Mouse (Mus musculus) hindbrain, embryonic 11.5 days (tissue): ENCODE results near the gene B4galt5. TPM values are rescaled to one million over a fixed set of nuclear protein-coding genes. Genes with fewer than 3 reads are reported as not detected.

ENCODE experiments used
- ATAC-seq: fragments of 200-750 bp; cut with Nextera tagmentation; 2 replicates; pipeline ENCODE4 v1.8.0; 2017; ENCODE audit warnings: mild to moderate bottlenecking, moderate TSS enrichment, moderate library complexity; ENCODE audit not compliant: low FRiP score
- DNase-seq: peaks from one replicate; pipeline ENCODE4 v3.0.0-alpha.2; 2015; ENCODE audit warnings: low spot score
- H3K27ac ChIP-seq: fragments of 300-500 bp; sonication (generic); 2 replicates; pipeline ENCODE4 v1.5.1; 2014; ENCODE audit warnings: mild to moderate bottlenecking, low read depth, low read length
- H3K27me3 ChIP-seq: fragments of 300-500 bp; sonication (generic); 2 replicates; pipeline ENCODE4 v1.6.1; 2014; ENCODE audit warnings: mild to moderate bottlenecking, low read length, moderate library complexity, mixed read lengths; ENCODE audit not compliant: control insufficient read depth, insufficient read depth
- H3K36me3 ChIP-seq: fragments of 300-500 bp; sonication (generic); 2 replicates; pipeline ENCODE4 v1.6.1; 2014; ENCODE audit warnings: mild to moderate bottlenecking, low read length, moderate library complexity, mixed read lengths; ENCODE audit not compliant: control insufficient read depth, insufficient read depth
- H3K4me1 ChIP-seq: fragments of 300-500 bp; sonication (generic); replicated peaks from 2 replicates; pipeline ENCODE4 v1.6.1; 2014; ENCODE audit warnings: low read length, mixed read lengths; ENCODE audit not compliant: control insufficient read depth, insufficient read depth
- H3K4me2 ChIP-seq: fragments of 300-500 bp; sonication (generic); replicated peaks from 2 replicates; pipeline ENCODE4 v1.6.1; 2014; ENCODE audit warnings: mild to moderate bottlenecking, low read depth, low read length
- H3K4me3 ChIP-seq: fragments of 300-500 bp; sonication (generic); 2 replicates; pipeline ENCODE4 v1.5.1; 2014; ENCODE audit warnings: low read depth, low read length
- H3K9ac ChIP-seq: fragments of 300-500 bp; sonication (generic); 2 replicates; pipeline ENCODE4 v1.6.1; 2014; ENCODE audit warnings: low read depth, low read length
- H3K9me3 ChIP-seq: fragments of 300-500 bp; sonication (generic); 2 replicates; pipeline ENCODE4 v1.6.1; 2016; ENCODE audit warnings: low read length; ENCODE audit not compliant: control insufficient read depth
- WGBS: fragments of 180-500 bp; shearing (Covaris S2); extraction: QIAGEN DNeasy Blood & Tissue Kit; methylation state at CpG from one replicate; pipeline ENCODE4 v1.1.7; 2014; 5-methylcytosine and 5-hydroxymethylcytosine counted together
- polyA plus RNA-seq: library from polyadenylated mRNA; unstranded; fragments of >200 nt; fragmentation: Nextera tagmentation; extraction: Ambion mirVana; gene quantifications from 2 replicates; pipeline ENCODE4 v1.2.1, GENCODE M21; 2014

B4galt5 gene
- polyA plus RNA-seq, 1 experiment from 2014 or later: 15.3 TPM

DNA sequence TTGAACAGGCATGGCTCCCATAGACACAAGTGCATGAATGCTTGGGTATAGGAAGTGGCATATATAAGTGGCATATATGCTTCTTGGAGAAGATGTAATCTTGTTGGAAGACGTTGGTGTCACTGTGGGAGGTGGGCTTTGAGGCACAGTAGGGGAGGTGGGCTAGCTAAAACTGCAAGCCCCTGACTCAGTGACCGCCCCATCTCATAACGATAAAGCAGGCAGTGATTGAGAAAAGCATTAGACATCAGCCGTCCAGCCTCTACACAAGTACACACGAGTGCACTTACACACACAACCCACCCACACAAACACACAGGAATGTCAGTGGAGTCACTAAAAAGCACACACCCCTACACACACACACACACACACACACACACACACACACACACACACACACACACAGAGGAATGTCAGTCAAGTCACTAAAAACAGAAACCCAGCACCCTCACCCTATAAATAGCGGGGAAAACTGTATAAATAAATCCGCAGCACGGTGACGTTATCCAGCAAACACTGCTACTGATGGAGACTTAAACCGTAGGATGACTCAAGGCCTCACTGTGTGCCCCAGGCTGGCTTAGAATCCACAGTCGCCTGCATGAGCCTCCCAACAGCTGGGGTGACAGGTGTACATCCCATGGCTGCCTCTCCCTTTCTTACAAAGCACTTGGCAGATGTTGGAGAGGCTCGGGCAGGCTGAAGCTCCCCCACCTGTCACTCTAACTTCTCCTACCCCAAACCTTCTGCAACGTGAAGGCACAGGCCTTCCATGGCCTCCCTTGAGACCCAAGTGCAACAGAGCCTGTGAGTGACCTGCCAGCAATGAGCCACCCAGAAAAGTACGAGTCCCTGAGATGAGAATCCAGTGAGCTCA lies 81.2 kb downstream of the B4galt5 start:
- Histone ChIP-seq H3K4me1 (no peaks in the 10 kb centered on the region), H3K9ac (no peak overlapping the region), H3K4me3 (no peak overlapping the region), H3K9me3 (no peaks in the 10 kb centered on the region), H3K36me3 (no peaks in the 10 kb centered on the region), H3K27me3 (no peaks in the 10 kb centered on the region), H3K27ac (no peak overlapping the region), H3K4me2 (no peak overlapping the region)
- WGBS: 84% methylated on average over 14 of the region's 14 CpGs
- DNase-seq: no peak
- ATAC-seq: no peak

DNA sequence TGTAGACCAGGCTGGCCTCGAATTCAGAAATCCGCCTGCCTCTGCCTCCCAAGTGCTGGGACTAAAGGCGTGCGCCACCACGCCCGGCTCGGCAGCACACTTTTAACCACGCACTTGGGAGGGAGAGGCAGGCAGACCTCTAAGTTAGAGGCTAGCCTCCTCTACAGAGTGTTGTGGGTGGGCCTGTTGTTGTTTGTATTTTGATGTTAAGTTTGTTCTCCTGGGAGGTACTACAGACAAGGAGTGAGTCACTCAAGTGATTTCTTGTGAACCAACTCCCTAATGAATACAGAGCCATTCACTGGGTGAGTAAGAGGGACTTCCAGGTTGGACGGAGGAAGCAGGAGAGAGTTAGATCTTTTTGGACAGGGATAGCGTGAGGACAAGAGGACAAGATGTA lies 82.8 kb downstream of the B4galt5 start:
- no peaks in the 10 kb centered on the region for H3K9me3 ChIP-seq
- DNase-seq (no peak), ATAC-seq (no peak)
- H3K36me3 ChIP-seq: no peaks in the 10 kb centered on the region
- no peak overlapping the region for H3K4me2 ChIP-seq
- no peaks in the 10 kb centered on the region for H3K27me3 ChIP-seq
- no peak overlapping the region for H3K9ac ChIP-seq
- no peak overlapping the region for H3K4me3 ChIP-seq
- WGBS: 94% methylated on average over 10 of the region's 10 CpGs
- no peaks in the 10 kb centered on the region for H3K4me1 ChIP-seq
- no peak overlapping the region for H3K27ac ChIP-seq

DNA sequence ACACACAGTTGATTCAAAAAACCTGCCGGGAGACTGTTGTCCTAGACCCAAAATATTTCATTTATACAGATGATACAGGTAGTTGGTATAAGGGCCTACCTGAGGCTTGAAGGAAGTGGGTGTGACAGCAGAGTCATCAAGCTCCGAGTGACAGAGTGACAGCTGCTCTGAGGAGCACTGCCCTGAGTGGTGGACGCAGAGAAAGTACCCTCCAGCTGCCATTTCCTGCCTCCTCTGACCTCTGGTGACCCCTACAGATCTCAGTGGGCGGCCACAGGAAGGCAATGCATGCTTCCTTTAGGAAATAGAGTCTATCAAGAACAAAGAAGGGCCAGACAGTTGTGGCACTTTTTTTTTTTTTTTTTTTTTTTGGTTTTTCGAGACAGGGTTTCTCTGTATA lies 83.2 kb downstream of the B4galt5 start:
- no peak for ATAC-seq
- H3K9ac ChIP-seq: no peak overlapping the region
- H3K27ac ChIP-seq: no peak overlapping the region
- H3K4me2 ChIP-seq: no peak overlapping the region
- no peaks in the 10 kb centered on the region for H3K27me3 ChIP-seq
- no peaks in the 10 kb centered on the region for H3K36me3 ChIP-seq
- no peaks in the 10 kb centered on the region for H3K4me1 ChIP-seq
- no peak overlapping the region for H3K4me3 ChIP-seq
- H3K9me3 ChIP-seq: no peaks in the 10 kb centered on the region
- 50% methylated on average over 4 of the region's 5 CpGs for WGBS
- no peak for DNase-seq

DNA sequence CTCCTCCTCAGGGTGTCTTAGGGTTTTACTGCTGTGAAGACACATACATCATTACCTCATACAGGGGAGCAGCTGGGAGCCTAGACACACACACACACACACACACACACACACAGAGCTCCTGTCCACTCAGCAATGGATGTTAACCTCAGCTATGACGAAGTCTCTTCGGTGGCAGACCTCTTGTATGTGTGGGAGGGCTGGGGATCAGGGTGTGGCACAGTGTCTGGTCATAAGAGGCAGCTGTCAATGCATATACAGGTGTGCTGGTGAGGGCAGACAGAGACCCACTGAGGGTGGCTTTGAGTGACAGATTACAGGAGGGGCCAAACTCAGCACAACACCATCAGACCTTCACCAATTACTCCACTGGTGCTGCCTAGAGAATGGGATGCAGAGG lies 84.0 kb downstream of the B4galt5 start:
- Histone ChIP-seq H3K36me3 (no peaks in the 10 kb centered on the region), H3K27me3 (no peaks in the 10 kb centered on the region), H3K9me3 (no peaks in the 10 kb centered on the region), H3K9ac (no peak overlapping the region), H3K4me2 (no peak overlapping the region), H3K27ac (no peak overlapping the region), H3K4me1 (no peaks in the 10 kb centered on the region), H3K4me3 (no peak overlapping the region)
- ATAC-seq (no peak), DNase-seq (no peak)
- WGBS: 90% methylated on average over 2 of the region's 2 CpGs

DNA sequence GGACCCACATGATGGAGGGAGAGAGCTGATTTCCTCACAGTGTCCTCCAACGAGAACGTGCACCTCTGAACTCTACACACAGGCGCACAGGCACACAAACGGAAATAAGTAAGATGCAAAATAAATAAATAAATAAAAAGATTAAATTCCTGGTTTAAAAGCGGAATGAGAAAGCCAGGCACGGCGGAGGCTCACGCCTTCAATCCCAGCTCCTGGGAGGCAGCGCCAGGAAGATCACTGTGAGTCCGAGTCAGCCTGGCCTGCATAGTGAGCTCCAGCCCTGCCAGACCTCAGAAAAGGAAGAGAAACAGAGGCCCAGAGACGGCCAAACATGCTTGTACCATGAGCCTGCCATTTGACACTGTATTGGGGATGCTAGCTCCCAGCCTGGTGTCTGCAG lies 85.1 kb downstream of the B4galt5 start:
- Histone ChIP-seq H3K4me2 (no peak overlapping the region), H3K27ac (no peak overlapping the region), H3K4me1 (no peaks in the 10 kb centered on the region), H3K9ac (no peak overlapping the region), H3K36me3 (no peaks in the 10 kb centered on the region), H3K27me3 (no peaks in the 10 kb centered on the region), H3K9me3 (no peaks in the 10 kb centered on the region), H3K4me3 (no peak overlapping the region)
- DNase-seq: no peak
- ATAC-seq: no peak
- WGBS: 88% methylated on average over 11 of the region's 11 CpGs

DNA sequence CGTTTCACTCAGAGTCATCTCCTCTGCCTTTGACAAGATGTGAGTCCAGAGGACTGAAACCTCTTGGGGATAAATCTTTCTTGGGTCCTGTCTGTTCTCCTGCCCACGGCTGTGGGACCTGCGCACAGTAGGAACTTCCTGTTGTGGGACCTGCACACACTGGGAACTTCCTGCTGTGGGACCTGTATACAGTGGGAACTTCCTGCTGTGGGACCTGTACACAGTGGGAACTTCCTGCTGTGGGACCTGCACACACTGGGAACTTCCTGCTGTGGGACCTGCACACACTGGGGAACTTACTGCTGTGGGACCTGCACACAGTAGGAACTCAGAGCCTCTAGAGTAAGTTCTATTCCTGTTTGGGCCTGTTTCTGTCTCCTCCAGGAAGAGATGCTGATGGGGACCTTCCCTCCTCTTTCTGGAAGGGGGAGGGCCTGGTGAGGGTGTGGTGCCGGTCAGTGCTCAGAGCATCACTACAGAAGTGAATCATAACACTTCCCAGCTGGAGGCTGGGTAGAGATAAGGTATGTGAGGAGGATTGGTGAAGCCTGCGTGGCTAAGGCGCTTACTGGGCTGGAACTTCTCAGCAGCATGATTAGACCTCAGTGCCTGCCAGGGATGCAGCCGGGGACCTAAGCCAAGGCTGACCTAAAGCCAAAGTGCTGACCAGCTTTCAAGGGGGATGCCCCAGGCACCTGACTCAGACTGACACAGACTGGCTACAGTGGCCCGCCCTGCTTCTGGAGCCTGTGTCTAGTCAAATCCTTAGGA lies 85.8 kb downstream of the B4galt5 start:
- DNase-seq (no peak), ATAC-seq (no peak)
- no peaks in the 10 kb centered on the region for H3K27me3 ChIP-seq
- no peak overlapping the region for H3K4me3 ChIP-seq
- WGBS: 89% methylated on average over 8 of the region's 8 CpGs
- H3K9me3 ChIP-seq: no peaks in the 10 kb centered on the region
- no peak overlapping the region for H3K4me2 ChIP-seq
- no peaks in the 10 kb centered on the region for H3K36me3 ChIP-seq
- H3K27ac ChIP-seq: no peak overlapping the region
- no peaks in the 10 kb centered on the region for H3K4me1 ChIP-seq
- H3K9ac ChIP-seq: no peak overlapping the region

DNA sequence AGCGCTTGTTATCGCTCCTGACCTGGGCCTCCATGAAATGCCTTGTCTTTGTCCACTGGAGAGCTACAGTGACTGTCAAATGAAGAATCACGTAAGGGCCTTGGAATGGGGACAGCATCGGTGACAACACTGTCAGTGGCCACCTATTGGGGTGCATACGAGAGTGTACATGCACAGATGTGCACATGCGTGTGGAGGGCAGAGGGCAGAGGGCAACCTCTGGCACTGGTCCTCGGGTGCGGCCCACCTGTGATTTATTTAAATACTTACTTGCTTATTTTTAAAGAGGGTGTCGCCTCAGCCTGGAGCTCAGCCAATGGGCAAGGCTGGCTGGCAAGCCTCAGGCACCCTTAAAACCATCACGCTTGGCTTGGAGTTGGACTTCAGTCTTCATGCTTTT lies 86.5 kb downstream of the B4galt5 start:
- DNase-seq: no peak
- no peaks in the 10 kb centered on the region for H3K9me3 ChIP-seq
- H3K36me3 ChIP-seq: no peaks in the 10 kb centered on the region
- no peaks in the 10 kb centered on the region for H3K4me1 ChIP-seq
- no peak overlapping the region for H3K4me3 ChIP-seq
- H3K27ac ChIP-seq: no peak overlapping the region
- no peak overlapping the region for H3K9ac ChIP-seq
- WGBS: 94% methylated on average over 10 of the region's 10 CpGs
- no peaks in the 10 kb centered on the region for H3K27me3 ChIP-seq
- H3K4me2 ChIP-seq: no peak overlapping the region
- no peak for ATAC-seq

DNA sequence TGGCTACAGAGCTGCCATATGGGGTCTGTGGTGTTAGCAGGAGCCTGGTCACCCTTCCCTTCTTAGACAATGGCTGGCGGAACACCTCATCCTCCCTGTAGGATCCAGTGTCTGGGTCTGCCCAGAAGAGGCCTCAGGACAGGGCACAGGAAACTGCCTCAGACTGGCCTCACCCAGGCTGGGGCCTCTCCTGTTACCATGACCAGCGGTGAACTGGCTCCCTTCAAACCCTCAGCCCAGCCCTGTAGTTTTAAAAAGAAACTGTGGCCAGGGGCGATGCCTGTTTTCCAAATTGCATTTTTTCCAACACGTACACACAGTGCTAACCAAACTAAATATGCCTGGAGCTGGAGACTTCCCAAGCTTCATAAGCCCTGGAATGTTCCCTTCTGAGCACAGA lies 87.9 kb downstream of the B4galt5 start:
- DNase-seq (no peak), ATAC-seq (no peak)
- Histone ChIP-seq H3K36me3 (no peaks in the 10 kb centered on the region), H3K9ac (no peak overlapping the region), H3K4me1 (no peaks in the 10 kb centered on the region), H3K4me3 (no peak overlapping the region), H3K4me2 (no peak overlapping the region), H3K27ac (no peak overlapping the region), H3K9me3 (no peaks in the 10 kb centered on the region), H3K27me3 (no peaks in the 10 kb centered on the region)
- 88% methylated on average over 4 of the region's 4 CpGs for WGBS

DNA sequence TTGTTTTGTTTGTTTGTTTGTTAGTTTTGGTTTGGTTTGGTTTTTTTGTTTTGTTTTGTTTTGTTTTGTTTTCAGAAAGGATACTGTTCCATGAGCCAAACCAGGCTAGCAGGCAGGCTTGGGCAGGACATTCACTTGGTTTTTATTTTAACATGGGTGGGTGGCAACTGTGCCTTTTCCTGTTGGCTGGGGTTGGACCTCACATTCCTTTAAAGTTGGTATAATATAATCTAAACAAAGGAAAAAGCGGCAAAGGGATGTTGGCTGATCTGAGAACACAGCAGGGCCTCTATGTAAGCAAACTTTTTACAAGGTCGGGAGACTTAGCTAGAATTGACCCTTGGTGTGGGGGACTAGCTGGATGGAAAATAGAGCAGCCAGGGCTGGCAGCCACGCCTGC lies 91.2 kb downstream of the B4galt5 start:
- no peak overlapping the region for H3K27ac ChIP-seq
- H3K27me3 ChIP-seq: no peaks in the 10 kb centered on the region
- H3K4me1 ChIP-seq: no peaks in the 10 kb centered on the region; the same call in 1 of the 2 replicates
- no peak for DNase-seq
- no peak for ATAC-seq
- no peaks in the 10 kb centered on the region for H3K36me3 ChIP-seq
- no peak overlapping the region for H3K4me2 ChIP-seq
- no peak overlapping the region for H3K9ac ChIP-seq
- 53% methylated on average over 3 of the region's 3 CpGs for WGBS
- H3K4me3 ChIP-seq: no peak overlapping the region
- no peaks in the 10 kb centered on the region for H3K9me3 ChIP-seq
